23 mouse cellular contexts compared by ENCODE assay signal in the genomic region with DNA sequence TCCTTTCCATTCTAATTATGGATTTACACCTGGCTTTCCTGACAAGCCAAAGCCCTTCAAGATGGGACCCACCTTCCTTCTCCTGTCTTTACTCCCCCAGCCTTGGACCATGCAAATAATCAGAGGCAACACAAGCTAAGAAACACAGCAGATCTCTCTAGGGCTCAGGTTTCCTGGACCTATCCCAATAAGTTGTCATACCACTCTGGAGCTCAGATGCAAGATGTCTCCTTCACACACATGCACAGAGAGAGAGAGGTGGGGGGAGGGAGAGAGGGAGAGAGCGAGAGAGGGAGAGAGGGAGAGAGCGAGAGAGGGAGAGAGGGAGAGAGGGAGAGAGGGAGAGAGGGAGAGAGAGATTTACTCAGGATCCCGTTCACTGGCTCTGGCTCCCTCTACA. TPM values are rescaled to one million over a fixed set of nuclear protein-coding genes. Genes with fewer than 3 reads are reported as not detected.
DNase-seq lines count a peak whose midpoint lies in the region; ATAC-seq and TF ChIP-seq lines count a peak whose summit lies in the region.
"Had no signal": no experiment of that assay in that cellular context is flagged by ENCODE, and none has a peak within 500 bp of the region (broad histone marks: within the 10 kb centered on the region; RNA-seq: fewer than 3 reads in every experiment).

No protein-coding gene starts in this region.

- no peaks in the 10 kb centered on the region for H3K27me3 ChIP-seq in forebrain, postnatal 0 days (ENCODE audit: insufficient read depth, low read length)
- no peaks in the 10 kb centered on the region for H3K27me3 ChIP-seq in forebrain, embryonic 15.5 days
- no peaks in the 10 kb centered on the region for H3K27me3 ChIP-seq in neural tube, embryonic 13.5 days
- H3K27me3 ChIP-seq: hindbrain, embryonic 15.5 days; Patski had no signal

- no peak for ATAC-seq in forebrain, postnatal 0 days
- ATAC-seq in forebrain, embryonic 15.5 days (replicated peaks), result no peak
- no peak for ATAC-seq in neural tube, embryonic 13.5 days (ENCODE audit: low read depth)
- ATAC-seq in granulocyte monocyte progenitor cell, adult 5-6 weeks (replicated peaks; ENCODE audit: poor library complexity, severe bottlenecking), result no peak
- ATAC-seq: Patski had no signal

- 38% methylated on average over 1 of the region's 3 CpGs for WGBS in forebrain, postnatal 0 days
- 42% methylated on average over 2 of the region's 3 CpGs for WGBS in forebrain, embryonic 15.5 days
- 50% methylated on average over 1 of the region's 3 CpGs for WGBS in neural tube, embryonic 13.5 days

- TF ChIP-seq CTCF in forebrain, postnatal 0 days (IDR thresholded peaks at IDR 0.05; ENCODE audit: low read depth), result no peak
- TF ChIP-seq CTCF in left cerebral cortex, adult 2 months (IDR thresholded peaks at IDR 0.05), result no peak

- peak; percentile 25 for DNase-seq in forebrain, postnatal 0 days
- no peak for DNase-seq in left cerebral cortex, adult 2 months (ENCODE audit: extremely low spot score in 1 of 2, low spot score in 2 of 2)
- no peak for DNase-seq in left cerebral cortex, adult 8-10 months (ENCODE audit: low spot score in 2 of 2)
- no peak for DNase-seq in neural tube, embryonic 10.5 days (ENCODE audit: extremely low spot score, low spot score)
- no peak for DNase-seq in frontal cortex, postnatal 36 days (ENCODE audit: low spot score in 2 of 2)
- DNase-seq: cerebellum, adult 11 months; cerebellum, postnatal 25 days; heart, adult 18-20 months; kidney, adult 11 months; liver; lung, postnatal 4 days; right cerebral cortex, postnatal 4 days had no signal

- peaks cover 36% of the 10 kb centered on the region for H3K4me1 ChIP-seq in forebrain, postnatal 0 days (ENCODE audit: insufficient read depth)
- peaks cover 31% of the 10 kb centered on the region for H3K4me1 ChIP-seq in forebrain, embryonic 15.5 days
- peaks cover 58% of the 10 kb centered on the region for H3K4me1 ChIP-seq in neural tube, embryonic 13.5 days (replicated peaks)

- no peaks in the 10 kb centered on the region for H3K9me3 ChIP-seq in forebrain, postnatal 0 days (ENCODE audit: low read length)
- H3K9me3 ChIP-seq in forebrain, embryonic 15.5 days, result no peaks in the 10 kb centered on the region
- no peaks in the 10 kb centered on the region for H3K9me3 ChIP-seq in neural tube, embryonic 13.5 days
- H3K9me3 ChIP-seq: forebrain, embryonic 10.5 days; hindbrain, embryonic 15.5 days had no signal

- no peak overlapping the region for H3K4me3 ChIP-seq in forebrain, postnatal 0 days (ENCODE audit: low read depth, low read length)
- H3K4me3 ChIP-seq in forebrain, embryonic 15.5 days, result no peak overlapping the region
- no peak overlapping the region for H3K4me3 ChIP-seq in left cerebral cortex, adult 2 months
- no peak overlapping the region for H3K4me3 ChIP-seq in neural tube, embryonic 13.5 days
- H3K4me3 ChIP-seq: forebrain, embryonic 10.5 days; hindbrain, embryonic 15.5 days had no signal

- intact Hi-C loops in left cerebral cortex, adult 2 months (cut with DNase I), result loop anchor here (5.0 kb wide), 2 partner anchors 155 to 530 kb away; no protein-coding TSS in a partner anchor

- H3K27ac ChIP-seq in forebrain, postnatal 0 days (ENCODE audit: low read depth, low read length), result no peak overlapping the region
- H3K27ac ChIP-seq in forebrain, embryonic 15.5 days (replicated peaks), result no peak overlapping the region
- H3K27ac ChIP-seq in left cerebral cortex, adult 2 months, result peak overlapping the region; percentile 96; the same call in 1 of the 2 replicates
- peak overlapping the region; percentile 93 for H3K27ac ChIP-seq in neural tube, embryonic 13.5 days (replicated peaks)
- H3K27ac ChIP-seq: forebrain, embryonic 10.5 days had no signal

- no peak overlapping the region for H3K4me2 ChIP-seq in forebrain, postnatal 0 days (ENCODE audit: low read depth)
- no peak overlapping the region for H3K4me2 ChIP-seq in forebrain, embryonic 15.5 days (replicated peaks)
- no peak overlapping the region for H3K4me2 ChIP-seq in neural tube, embryonic 13.5 days
- H3K4me2 ChIP-seq: hindbrain, embryonic 15.5 days had no signal

- no peaks in the 10 kb centered on the region for H3K36me3 ChIP-seq in forebrain, postnatal 0 days (ENCODE audit: insufficient read depth)
- no peaks in the 10 kb centered on the region for H3K36me3 ChIP-seq in forebrain, embryonic 15.5 days
- H3K36me3 ChIP-seq in neural tube, embryonic 13.5 days, result no peaks in the 10 kb centered on the region
- H3K36me3 ChIP-seq: forebrain, embryonic 10.5 days; hindbrain, embryonic 15.5 days had no signal

- H3K9ac ChIP-seq in forebrain, postnatal 0 days, result no peak overlapping the region
- no peak overlapping the region for H3K9ac ChIP-seq in forebrain, embryonic 15.5 days (replicated peaks)
- H3K9ac ChIP-seq in neural tube, embryonic 13.5 days, result 0 out of 2 replicates have a peak overlapping the region, but pooled peaks have one; percentile 8
- H3K9ac ChIP-seq: hindbrain, embryonic 15.5 days had no signal

RNA-seq across cellular contexts. Expression of a gene that starts 10.1 kb away (rescaled TPM):
- 2.5 TPM in 2 replicates for total RNA-seq in forebrain, postnatal 0 days (2014; rRNA removed)
- 1.2 and 1.6 TPM in 2 replicates for polyA plus RNA-seq in forebrain, postnatal 0 days (2015; fragmentation: Nextera tagmentation; extraction: Ambion mirVana)
- 0.34 and 0.62 TPM in 2 replicates for polyA plus RNA-seq in forebrain, embryonic 15.5 days (2015; fragmentation: Nextera tagmentation; extraction: Ambion mirVana)
- total RNA-seq in left cerebral cortex, adult 2 months (2021), result under 1 TPM; 0.98 to 1.00 TPM
- total RNA-seq in left cerebral cortex, adult 8-10 months (2022), result 1 to 10 TPM in 1 of 4 experiments, under 1 TPM in 3; 0.68 to 1.0 (median 0.82) TPM
- polyA plus RNA-seq in neural tube, embryonic 13.5 days (2015; fragmentation: Nextera tagmentation; extraction: Ambion mirVana), result 2.0 and 2.4 TPM in 2 replicates
- not detected in 2 replicates for total RNA-seq in granulocyte monocyte progenitor cell, adult 5-6 weeks (2014; fragmentation: Nextera tagmentation)
- total RNA-seq in granulocyte monocyte progenitor cell, adult 5-6 weeks (2017), result not detected in 2 replicates
- total RNA-seq: heart, adult 18-20 months had no signal
- polyA plus RNA-seq: forebrain, embryonic 10.5 days had no signal

RNA-seq across cellular contexts. Expression of a gene that starts 15.3 kb away (rescaled TPM):
- total RNA-seq in forebrain, postnatal 0 days (2014; rRNA removed), result not detected in 2 replicates
- 0.09 TPM in 1 of 2 replicates, not detected in the other for polyA plus RNA-seq in forebrain, postnatal 0 days (2015; fragmentation: Nextera tagmentation; extraction: Ambion mirVana)
- polyA plus RNA-seq in forebrain, embryonic 15.5 days (2015; fragmentation: Nextera tagmentation; extraction: Ambion mirVana), result not detected in 2 replicates
- under 1 TPM in 1 of 2 experiments, not detected in 1; 0.21 TPM for total RNA-seq in left cerebral cortex, adult 2 months (2021)
- not detected for total RNA-seq in left cerebral cortex, adult 8-10 months (2022)
- polyA plus RNA-seq in neural tube, embryonic 13.5 days (2015; fragmentation: Nextera tagmentation; extraction: Ambion mirVana), result 0.13 TPM in 1 of 2 replicates, not detected in the other
- not detected in 2 replicates for total RNA-seq in granulocyte monocyte progenitor cell, adult 5-6 weeks (2014; fragmentation: Nextera tagmentation)
- total RNA-seq in granulocyte monocyte progenitor cell, adult 5-6 weeks (2017), result not detected in 2 replicates
- total RNA-seq: gastrocnemius, adult 18-20 months; heart, adult 18-20 months; layer of hippocampus, adult 8-10 months had no signal
- polyA plus RNA-seq: forebrain, embryonic 10.5 days; heart, embryonic 16.5 days; hindbrain, embryonic 15.5 days; neural tube, embryonic 14.5 days; Patski; thymus, postnatal 0 days had no signal

RNA-seq across cellular contexts. Expression of a gene that starts 18.6 kb away (rescaled TPM):
- 13.2 and 13.6 TPM in 2 replicates for total RNA-seq in forebrain, postnatal 0 days (2014; rRNA removed)
- 9.2 and 9.9 TPM in 2 replicates for polyA plus RNA-seq in forebrain, postnatal 0 days (2015; fragmentation: Nextera tagmentation; extraction: Ambion mirVana)
- polyA plus RNA-seq in forebrain, embryonic 15.5 days (2015; fragmentation: Nextera tagmentation; extraction: Ambion mirVana), result 12.6 and 14.2 TPM in 2 replicates
- 1 to 10 TPM; 6.1 to 6.3 TPM for total RNA-seq in left cerebral cortex, adult 2 months (2021)
- 1 to 10 TPM; 6.2 to 8.4 (median 7.7) TPM for total RNA-seq in left cerebral cortex, adult 8-10 months (2022)
- 8.7 and 9.7 TPM in 2 replicates for polyA plus RNA-seq in neural tube, embryonic 13.5 days (2015; fragmentation: Nextera tagmentation; extraction: Ambion mirVana)
- 11.2 and 18.2 TPM in 2 replicates for total RNA-seq in granulocyte monocyte progenitor cell, adult 5-6 weeks (2014; fragmentation: Nextera tagmentation)
- total RNA-seq in granulocyte monocyte progenitor cell, adult 5-6 weeks (2017), result 8.2 and 13.9 TPM in 2 replicates

RNA-seq across cellular contexts. Expression of a gene that starts 46.4 kb away (rescaled TPM):
- 108 and 114 TPM in 2 replicates for total RNA-seq in forebrain, postnatal 0 days (2014; rRNA removed)
- 78.2 and 89.1 TPM in 2 replicates for polyA plus RNA-seq in forebrain, postnatal 0 days (2015; fragmentation: Nextera tagmentation; extraction: Ambion mirVana)
- 121 and 124 TPM in 2 replicates for polyA plus RNA-seq in forebrain, embryonic 15.5 days (2015; fragmentation: Nextera tagmentation; extraction: Ambion mirVana)
- total RNA-seq in left cerebral cortex, adult 2 months (2021), result 10 to 100 TPM; 44.8 to 47.7 TPM
- total RNA-seq in left cerebral cortex, adult 8-10 months (2022), result 10 to 100 TPM; 39.8 to 43.6 (median 42.1) TPM
- polyA plus RNA-seq in neural tube, embryonic 13.5 days (2015; fragmentation: Nextera tagmentation; extraction: Ambion mirVana), result 109 and 119 TPM in 2 replicates
- 32.9 and 48.9 TPM in 2 replicates for total RNA-seq in granulocyte monocyte progenitor cell, adult 5-6 weeks (2014; fragmentation: Nextera tagmentation)
- 31.5 and 32.6 TPM in 2 replicates for total RNA-seq in granulocyte monocyte progenitor cell, adult 5-6 weeks (2017)

Comparison
In these comparisons a context has a peak if more than half of its experiments do, and no peak if none do; other contexts are left out.
1. H3K27ac ChIP-seq: peak in left cerebral cortex, adult 2 months (single experiment) and neural tube, embryonic 13.5 days (single experiment); none in forebrain, postnatal 0 days (single experiment) and forebrain, embryonic 15.5 days (single experiment).